Mouse (Mus musculus) small intestine, adult 2 months (tissue): ENCODE data around the gene Szrd1.

Source experiments
- CTCF ChIP-seq: fragments of 200-500 bp; IDR thresholded peaks from 2 replicates; pipeline ENCODE4 v1.5.1; 2012; ENCODE audit warnings: low read depth, mild to moderate bottlenecking, control low read depth, inconsistent platforms, low read length, moderate library complexity, mixed read lengths; ENCODE audit not compliant: insufficient replicate concordance, insufficient read length; ENCODE audit errors: extremely low read depth
- POLR2A ChIP-seq: fragments of 200-500 bp; IDR thresholded peaks from 2 replicates; pipeline ENCODE4 v1.6.1; 2012; ENCODE audit warnings: low read depth, mild to moderate bottlenecking, control low read depth, inconsistent platforms, low read length, moderate library complexity

DNA sequence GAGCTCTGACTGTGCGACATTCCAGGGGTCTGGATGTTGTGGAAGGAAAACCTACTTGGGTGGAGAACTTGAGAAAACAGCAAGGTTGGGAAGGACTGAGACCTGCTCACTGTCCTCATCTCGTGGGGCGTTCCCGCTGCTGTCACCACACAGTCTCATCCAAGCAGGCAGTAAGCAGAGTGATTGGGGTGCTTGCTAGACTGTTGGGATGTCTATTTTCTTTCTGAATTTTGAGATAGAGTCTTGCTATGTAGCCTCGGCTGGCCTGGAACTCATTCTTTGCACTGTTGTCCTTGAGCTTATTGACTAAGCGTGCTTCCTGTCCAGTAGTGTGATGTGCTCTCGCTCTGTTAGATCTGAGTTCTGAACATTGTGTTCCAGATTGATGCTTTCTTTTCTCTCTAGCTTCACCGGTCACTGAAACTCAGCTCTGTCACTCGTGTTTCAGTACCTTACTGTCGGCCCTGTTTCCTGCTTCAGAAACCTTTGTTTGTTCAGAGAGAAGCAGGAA, 36.8 kb upstream of the Szrd1 start:
- TF ChIP-seq CTCF = no peak
- no peak for TF ChIP-seq POLR2A
